Mouse (Mus musculus): ENCODE measurements around the gene Iqschfp. TPM values are rescaled to one million over a fixed set of nuclear protein-coding genes. Genes with fewer than 3 reads are reported as not detected.
A peak's percentile ranks its signal among the peaks of the same experiment; 100 is the strongest.

Gene Iqschfp
- polyA plus RNA-seq, 1 experiment from 2014 or later, result not detected

- no peaks in the 10 kb centered on the region for H3K9me3 ChIP-seq
- DNase-seq (ENCODE audit: low spot score), result no peak
- WGBS, result 74% methylated on average over 7 of the region's 7 CpGs
These were observed 750.9 kb downstream of the Iqschfp start for GRCm38 (mm10) chr3:68642935-68643334.

DNA sequence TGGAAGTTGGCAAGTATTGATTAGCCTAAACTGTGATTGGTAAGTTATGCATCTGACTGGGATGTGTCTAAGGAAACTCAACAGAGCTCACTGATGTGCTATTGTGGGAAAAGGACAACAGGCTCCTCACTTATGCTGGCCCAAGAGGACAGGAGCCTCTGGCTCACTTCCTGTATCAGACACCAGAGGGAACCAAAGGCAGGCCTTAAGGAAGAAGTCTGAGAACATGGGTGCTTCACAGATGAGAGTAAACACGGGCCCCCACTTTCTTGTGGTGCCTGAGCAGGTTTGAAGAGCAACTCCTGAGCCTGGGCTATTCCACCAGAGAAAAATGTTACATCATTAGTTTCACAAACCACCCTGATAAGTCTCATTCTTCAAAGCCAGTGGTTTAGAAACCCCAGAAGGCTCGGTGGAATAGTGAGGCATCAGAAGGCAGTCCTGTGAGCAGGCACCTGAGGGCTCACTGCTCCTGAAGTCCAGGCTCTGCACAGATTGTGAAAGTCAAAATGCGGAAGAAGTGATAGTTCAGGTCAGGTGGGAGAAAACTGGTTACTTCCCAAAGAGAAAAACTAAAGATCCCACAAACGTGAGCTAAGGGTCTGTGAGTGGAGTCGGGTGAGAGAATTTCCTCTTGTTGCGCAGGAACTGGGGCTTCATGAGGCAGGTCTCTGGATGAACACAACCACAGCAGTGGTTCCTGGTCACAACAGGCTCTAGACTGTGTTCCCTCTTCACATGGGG is 754.5 kb downstream of the Iqschfp start:
- Histone ChIP-seq H3K4me1 (no peaks in the 10 kb centered on the region; the same call in 1 of the 2 replicates), H3K36me3 (no peaks in the 10 kb centered on the region), H3K4me3 (no peak overlapping the region), H3K27me3 (ENCODE audit: insufficient read depth, poor library complexity, severe bottlenecking) (no peaks in the 10 kb centered on the region), H3K9me3 (no peaks in the 10 kb centered on the region), H3K27ac (no peak overlapping the region)
- no peak for DNase-seq (ENCODE audit: low spot score)
- WGBS, result 79% methylated on average over 6 of the region's 6 CpGs

More at GRCm38 (mm10) chr3:68642935-68643334, 750.9 kb downstream of the Iqschfp start:
- Histone ChIP-seq H3K4me3 (no peak overlapping the region), H3K27me3 (ENCODE audit: insufficient read depth, poor library complexity, severe bottlenecking) (no peaks in the 10 kb centered on the region), H3K27ac (no peak overlapping the region), H3K4me1 (no peaks in the 10 kb centered on the region; the same call in 1 of the 2 replicates), H3K36me3 (no peaks in the 10 kb centered on the region)

DNA sequence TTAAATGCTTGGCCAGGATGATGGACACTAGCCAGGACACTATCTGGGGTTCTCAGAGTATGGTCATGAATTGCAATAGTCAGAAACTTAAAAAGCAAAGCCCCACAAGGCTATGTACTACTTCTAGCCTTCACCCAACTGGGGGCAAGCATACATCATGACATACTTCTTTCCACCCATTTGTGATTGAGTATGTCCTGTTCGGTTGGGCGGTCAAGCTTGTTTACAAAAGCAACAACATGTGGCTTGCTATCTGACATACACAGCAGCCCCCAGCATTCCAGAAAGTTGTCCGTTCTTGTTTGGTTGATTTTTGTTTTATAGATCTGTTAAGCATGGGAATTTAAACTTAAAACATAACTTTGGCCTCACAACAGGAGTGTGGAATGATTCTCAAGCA is 755.2 kb downstream of the Iqschfp start:
- H3K4me3 ChIP-seq, result no peak overlapping the region
- DNase-seq (ENCODE audit: low spot score), result no peak
- 73% methylated on average over 3 of the region's 3 CpGs for WGBS
- H3K4me1 ChIP-seq, result no peaks in the 10 kb centered on the region; the same call in 1 of the 2 replicates
- no peak overlapping the region for H3K27ac ChIP-seq
- H3K27me3 ChIP-seq (ENCODE audit: insufficient read depth, poor library complexity, severe bottlenecking), result no peaks in the 10 kb centered on the region
- no peaks in the 10 kb centered on the region for H3K9me3 ChIP-seq
- H3K36me3 ChIP-seq, result no peaks in the 10 kb centered on the region

- H3K36me3 ChIP-seq, result no peaks in the 10 kb centered on the region
- no peak for DNase-seq (ENCODE audit: low spot score)
- no peaks in the 10 kb centered on the region; the same call in 1 of the 2 replicates for H3K4me1 ChIP-seq
- no peak overlapping the region for H3K27ac ChIP-seq
- H3K9me3 ChIP-seq, result no peaks in the 10 kb centered on the region
- H3K4me3 ChIP-seq, result no peak overlapping the region
- no peaks in the 10 kb centered on the region for H3K27me3 ChIP-seq (ENCODE audit: insufficient read depth, poor library complexity, severe bottlenecking)
- WGBS, result 84% methylated on average over 3 of the region's 3 CpGs
These were observed 758.2 kb downstream of the Iqschfp start for GRCm38 (mm10) chr3:68650251-68650650.

- Histone ChIP-seq H3K27me3 (ENCODE audit: insufficient read depth, poor library complexity, severe bottlenecking) (no peaks in the 10 kb centered on the region), H3K4me1 (peaks cover 17% of the 10 kb centered on the region; the same call in 1 of the 2 replicates), H3K36me3 (no peaks in the 10 kb centered on the region), H3K9me3 (no peaks in the 10 kb centered on the region), H3K4me3 (no peak overlapping the region), H3K27ac (no peak overlapping the region)
- DNase-seq (ENCODE audit: low spot score), result peak; percentile 46
- WGBS, result 72% methylated on average over 4 of the region's 4 CpGs
These were observed 764.7 kb downstream of the Iqschfp start for GRCm38 (mm10) chr3:68656607-68657352.

GRCm38 (mm10) chr3:68657589-68658245 is 765.7 kb downstream of the Iqschfp start:
- Histone ChIP-seq H3K27ac (0 out of 2 replicates have a peak overlapping the region, but pooled peaks have one; percentile 10), H3K4me3 (no peak overlapping the region), H3K4me1 (peaks cover 17% of the 10 kb centered on the region; the same call in 1 of the 2 replicates), H3K9me3 (no peaks in the 10 kb centered on the region), H3K36me3 (no peaks in the 10 kb centered on the region), H3K27me3 (ENCODE audit: insufficient read depth, poor library complexity, severe bottlenecking) (no peaks in the 10 kb centered on the region)
- DNase-seq (ENCODE audit: low spot score), result peak; percentile 66
- 8% methylated on average over 9 of the region's 9 CpGs for WGBS

DNA sequence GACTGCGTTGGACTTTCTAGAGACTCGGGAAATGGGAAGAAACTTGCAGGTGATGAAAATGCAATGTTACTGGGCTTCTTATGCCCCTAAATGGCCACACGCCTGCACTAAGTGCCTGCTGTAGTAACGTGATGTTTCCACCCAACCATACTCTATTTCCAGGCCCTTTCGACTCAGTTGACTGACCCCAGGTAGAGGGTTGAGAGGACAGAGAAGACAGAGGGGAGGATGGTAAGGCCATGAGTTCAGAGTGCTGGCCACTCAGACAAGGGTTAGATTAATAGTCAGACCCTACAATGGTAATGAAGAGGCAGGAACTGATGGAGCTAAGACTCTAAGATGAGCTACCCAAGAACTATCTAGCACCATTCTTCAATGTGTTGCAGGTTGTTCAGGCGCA is 768.0 kb downstream of the Iqschfp start:
- peaks cover 17% of the 10 kb centered on the region; the same call in 1 of the 2 replicates for H3K4me1 ChIP-seq
- no peaks in the 10 kb centered on the region for H3K9me3 ChIP-seq
- DNase-seq (ENCODE audit: low spot score), result peak; percentile 60
- H3K36me3 ChIP-seq, result no peaks in the 10 kb centered on the region
- WGBS, result 91% methylated on average over 6 of the region's 6 CpGs
- H3K4me3 ChIP-seq, result no peak overlapping the region
- no peak overlapping the region for H3K27ac ChIP-seq
- no peaks in the 10 kb centered on the region for H3K27me3 ChIP-seq (ENCODE audit: insufficient read depth, poor library complexity, severe bottlenecking)

DNA sequence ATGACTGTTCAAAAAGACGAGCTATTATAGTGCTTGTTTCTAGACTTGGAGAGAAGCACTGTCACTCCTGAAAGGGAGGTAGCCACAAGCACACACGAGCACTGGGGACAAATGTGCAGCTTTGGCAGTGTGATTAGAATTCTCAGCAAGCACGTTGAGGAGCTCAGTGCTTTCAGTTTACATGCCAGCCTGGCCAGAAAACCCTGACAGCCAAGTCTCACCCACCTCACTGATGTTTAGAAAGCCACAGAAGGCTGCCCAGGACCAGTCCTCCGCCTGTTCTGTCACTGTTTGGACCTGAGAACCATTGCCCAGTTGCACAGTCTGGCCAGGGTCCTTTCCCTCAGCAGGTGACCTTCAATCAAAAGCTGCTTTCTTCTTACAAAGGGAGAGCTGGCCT is 768.5 kb downstream of the Iqschfp start:
- Histone ChIP-seq H3K9me3 (no peaks in the 10 kb centered on the region), H3K36me3 (no peaks in the 10 kb centered on the region), H3K4me3 (no peak overlapping the region), H3K27ac (peak overlapping the region; percentile 60; the same call in 1 of the 2 replicates), H3K4me1 (peaks cover 17% of the 10 kb centered on the region; the same call in 1 of the 2 replicates), H3K27me3 (ENCODE audit: insufficient read depth, poor library complexity, severe bottlenecking) (no peaks in the 10 kb centered on the region)
- WGBS, result 49% methylated on average over 4 of the region's 4 CpGs
- peak; percentile 54 for DNase-seq (ENCODE audit: low spot score)

GRCm38 (mm10) chr3:68662386-68662785 is 770.4 kb downstream of the Iqschfp start:
- Histone ChIP-seq H3K36me3 (no peaks in the 10 kb centered on the region), H3K27me3 (ENCODE audit: insufficient read depth, poor library complexity, severe bottlenecking) (no peaks in the 10 kb centered on the region), H3K4me3 (no peak overlapping the region), H3K27ac (no peak overlapping the region), H3K9me3 (no peaks in the 10 kb centered on the region), H3K4me1 (peaks cover 14% of the 10 kb centered on the region; the same call in 1 of the 2 replicates)
- no peak for DNase-seq (ENCODE audit: low spot score)
- 55% methylated on average over 5 of the region's 5 CpGs for WGBS

- Histone ChIP-seq H3K4me1 (peaks cover 9% of the 10 kb centered on the region; the same call in 1 of the 2 replicates), H3K36me3 (no peaks in the 10 kb centered on the region), H3K27me3 (ENCODE audit: insufficient read depth, poor library complexity, severe bottlenecking) (no peaks in the 10 kb centered on the region), H3K4me3 (no peak overlapping the region), H3K9me3 (no peaks in the 10 kb centered on the region), H3K27ac (no peak overlapping the region)
- WGBS, result 89% methylated on average over 6 of the region's 6 CpGs
- DNase-seq (ENCODE audit: low spot score), result no peak
These were observed 772.3 kb downstream of the Iqschfp start for GRCm38 (mm10) chr3:68664337-68664736.

DNA sequence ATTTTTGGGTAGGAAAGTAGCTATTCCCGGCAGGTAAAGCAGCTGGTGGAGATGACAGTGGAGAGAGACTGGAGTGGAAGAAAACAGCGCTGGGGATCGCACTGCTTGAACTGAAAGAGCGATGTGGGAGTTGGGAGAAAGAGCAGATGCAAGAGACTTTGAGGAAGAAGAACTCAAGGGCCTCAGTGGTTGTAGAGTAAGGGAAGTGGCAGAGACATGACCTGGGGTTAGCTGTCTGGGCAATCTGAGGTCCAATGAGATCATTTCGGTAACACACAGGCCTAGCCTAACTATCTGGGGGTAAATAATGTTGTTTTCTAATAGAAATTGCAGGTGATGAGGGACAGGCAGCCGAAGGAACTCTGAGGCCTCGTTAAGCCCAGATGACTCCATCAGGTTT is 774.3 kb downstream of the Iqschfp start:
- H3K27ac ChIP-seq, result no peak overlapping the region
- H3K4me1 ChIP-seq, result no peaks in the 10 kb centered on the region
- H3K36me3 ChIP-seq, result no peaks in the 10 kb centered on the region
- H3K27me3 ChIP-seq (ENCODE audit: insufficient read depth, poor library complexity, severe bottlenecking), result no peaks in the 10 kb centered on the region
- no peak overlapping the region for H3K4me3 ChIP-seq
- no peak for DNase-seq (ENCODE audit: low spot score)
- WGBS, result 85% methylated on average over 7 of the region's 7 CpGs
- H3K9me3 ChIP-seq, result no peaks in the 10 kb centered on the region

GRCm38 (mm10) chr3:68667852-68668251 is 775.8 kb downstream of the Iqschfp start:
- no peak for DNase-seq (ENCODE audit: low spot score)
- H3K27me3 ChIP-seq (ENCODE audit: insufficient read depth, poor library complexity, severe bottlenecking), result no peaks in the 10 kb centered on the region
- H3K9me3 ChIP-seq, result no peaks in the 10 kb centered on the region
- no peak overlapping the region for H3K4me3 ChIP-seq
- WGBS, result 94% methylated on average over 1 of the region's 1 CpGs
- H3K36me3 ChIP-seq, result no peaks in the 10 kb centered on the region
- no peaks in the 10 kb centered on the region for H3K4me1 ChIP-seq
- H3K27ac ChIP-seq, result no peak overlapping the region

Data from heart, embryonic 10.5 days (tissue).